In genomic region chr11:115595209-115595608, GRCm38 (mm10) we compare ENCODE assay signal across 26 mouse cellular contexts. TPM values are rescaled to one million over a fixed set of nuclear protein-coding genes. Genes with fewer than 3 reads are reported as not detected.
DNase-seq lines count a peak whose midpoint lies in the region; ATAC-seq and TF ChIP-seq lines count a peak whose summit lies in the region.
"Had no signal": no experiment of that assay in that cellular context is flagged by ENCODE, and none has a peak within 500 bp of the region (broad histone marks: within the 10 kb centered on the region; RNA-seq: fewer than 3 reads in every experiment).

No protein-coding gene starts in this region.

- no peaks in the 10 kb centered on the region for H3K9me3 ChIP-seq in kidney, postnatal 0 days (replicated peaks; ENCODE audit: low read length)
- H3K9me3 ChIP-seq in kidney, embryonic 15.5 days (replicated peaks), result no peaks in the 10 kb centered on the region
- H3K9me3 ChIP-seq in stomach, postnatal 0 days (ENCODE audit: control insufficient read depth, low read length), result no peaks in the 10 kb centered on the region
- H3K9me3 ChIP-seq: forebrain, embryonic 13.5 days; heart, embryonic 12.5 days; hindbrain, embryonic 15.5 days; liver, embryonic 13.5 days had no signal

- TF ChIP-seq EP300 in stomach, postnatal 0 days (optimal IDR thresholded peaks at IDR 0.05), result no peak

- 94% methylated on average over 3 of the region's 3 CpGs for whole genome bisulfite sequencing in kidney, postnatal 0 days
- 93% methylated on average over 3 of the region's 3 CpGs for WGBS in kidney, embryonic 15.5 days
- 95% methylated on average over 3 of the region's 3 CpGs for WGBS in stomach, postnatal 0 days

- no peak overlapping the region for H3K9ac ChIP-seq in kidney, postnatal 0 days (ENCODE audit: low read depth, low read length)
- H3K9ac ChIP-seq in kidney, embryonic 15.5 days, result no peak overlapping the region
- no peak overlapping the region for H3K9ac ChIP-seq in stomach, postnatal 0 days (ENCODE audit: low read length)
- H3K9ac ChIP-seq: forebrain, embryonic 13.5 days; heart, embryonic 12.5 days; hindbrain, embryonic 15.5 days; liver, embryonic 13.5 days had no signal

- ATAC-seq in kidney, postnatal 0 days (replicated peaks; ENCODE audit: low FRiP score, low read depth), result no peak
- no peak for ATAC-seq in kidney, embryonic 15.5 days (replicated peaks; ENCODE audit: low FRiP score)
- no peak for ATAC-seq in stomach, postnatal 0 days (ENCODE audit: low FRiP score, low TSS enrichment)
- ATAC-seq: forebrain, embryonic 13.5 days; inflammation-experienced regulatory T-cells, adult 6 months; Patski had no signal

- no peak for DNase-seq in kidney, postnatal 0 days (ENCODE audit: low spot score)
- DNase-seq in retina, embryonic 14.5 days (ENCODE audit: low spot score), result peak; percentile 36
- no peak for DNase-seq in retina, postnatal 1 day
- DNase-seq in ES-CJ7 (ENCODE audit: low read depth, low spot score), result peak; percentile 45
- DNase-seq in stomach, postnatal 0 days (ENCODE audit: low spot score), result no peak
- no peak for DNase-seq in right cerebral cortex, postnatal 4 days
- no peak for DNase-seq in adipocyte (ENCODE audit: low spot score)
- DNase-seq: adrenal gland, adult 8-10 months; cerebellum, adult 8-10 months; cerebellum, postnatal 36 days; gastrocnemius, postnatal 36 days; heart, adult 18-20 months; kidney, adult 2 months; kidney, postnatal 10 days; left cerebral cortex, postnatal 4 days; liver, embryonic 13.5 days; lung, adult 2 months; lung, postnatal 10 days; midbrain, embryonic 14.5 days had no signal

- H3K36me3 ChIP-seq in kidney, postnatal 0 days (ENCODE audit: insufficient read depth, low read length), result peaks cover 45% of the 10 kb centered on the region
- peaks cover 89% of the 10 kb centered on the region for H3K36me3 ChIP-seq in kidney, embryonic 15.5 days
- peaks cover 27% of the 10 kb centered on the region for H3K36me3 ChIP-seq in stomach, postnatal 0 days (ENCODE audit: control insufficient read depth, insufficient read depth, low read length)

- TF ChIP-seq CTCF in kidney, postnatal 0 days (IDR thresholded peaks at IDR 0.05; ENCODE audit: low read depth), result peak; percentile 31; the same call in 1 of the 2 replicates
- TF ChIP-seq CTCF in stomach, postnatal 0 days (IDR thresholded peaks at IDR 0.05; ENCODE audit: low read depth), result peak; percentile 29; the same call in 1 of the 2 replicates

- H3K4me3 ChIP-seq in kidney, postnatal 0 days (replicated peaks; ENCODE audit: low read depth, low read length), result no peak overlapping the region
- no peak overlapping the region for H3K4me3 ChIP-seq in kidney, embryonic 15.5 days (replicated peaks)
- no peak overlapping the region for H3K4me3 ChIP-seq in stomach, postnatal 0 days (ENCODE audit: low read depth, low read length)
- H3K4me3 ChIP-seq: forebrain, embryonic 13.5 days; heart, embryonic 12.5 days; hindbrain, embryonic 15.5 days; liver, embryonic 13.5 days had no signal

- H3K27me3 ChIP-seq in kidney, postnatal 0 days (ENCODE audit: insufficient read depth, low read length), result no peaks in the 10 kb centered on the region
- H3K27me3 ChIP-seq in kidney, embryonic 15.5 days, result no peaks in the 10 kb centered on the region
- H3K27me3 ChIP-seq in stomach, postnatal 0 days (ENCODE audit: control insufficient read depth, insufficient read depth, low read length), result no peaks in the 10 kb centered on the region
- H3K27me3 ChIP-seq: forebrain, embryonic 13.5 days; heart, embryonic 12.5 days; hindbrain, embryonic 15.5 days; liver, embryonic 13.5 days; Patski had no signal

- no peak overlapping the region for H3K4me2 ChIP-seq in kidney, postnatal 0 days (ENCODE audit: low read length)
- H3K4me2 ChIP-seq in kidney, embryonic 15.5 days, result no peak overlapping the region
- no peak overlapping the region for H3K4me2 ChIP-seq in stomach, postnatal 0 days (replicated peaks; ENCODE audit: low read depth)
- H3K4me2 ChIP-seq: forebrain, embryonic 13.5 days; heart, embryonic 12.5 days; hindbrain, embryonic 15.5 days; liver, embryonic 13.5 days had no signal

- no peak overlapping the region for H3K27ac ChIP-seq in kidney, postnatal 0 days
- H3K27ac ChIP-seq in kidney, embryonic 15.5 days, result no peak overlapping the region
- H3K27ac ChIP-seq in stomach, postnatal 0 days (replicated peaks), result no peak overlapping the region
- H3K27ac ChIP-seq: forebrain, embryonic 13.5 days; hindbrain, embryonic 15.5 days; liver, embryonic 13.5 days; macrophage had no signal

- H3K4me1 ChIP-seq in kidney, postnatal 0 days (replicated peaks; ENCODE audit: insufficient read depth, low read length), result no peaks in the 10 kb centered on the region
- peaks cover 4% of the 10 kb centered on the region; the same call in 1 of the 2 replicates for H3K4me1 ChIP-seq in kidney, embryonic 15.5 days
- no peaks in the 10 kb centered on the region for H3K4me1 ChIP-seq in stomach, postnatal 0 days (replicated peaks; ENCODE audit: control insufficient read depth, insufficient read depth)
- H3K4me1 ChIP-seq: forebrain, embryonic 13.5 days; hindbrain, embryonic 15.5 days had no signal

RNA-seq across cellular contexts. Expression of gene Mrps7, which starts 8.5 kb away (rescaled TPM):
- polyA plus RNA-seq in kidney, postnatal 0 days (2015; fragmentation: Nextera tagmentation; extraction: Ambion mirVana), result 92.9 and 93.7 TPM in 2 replicates
- 102 and 103 TPM in 2 replicates for polyA plus RNA-seq in kidney, embryonic 15.5 days (2015; fragmentation: Nextera tagmentation; extraction: Ambion mirVana)
- 52.6 and 58.4 TPM in 2 replicates for polyA plus RNA-seq in stomach, postnatal 0 days (2015; fragmentation: Nextera tagmentation; extraction: Ambion mirVana)

RNA-seq across cellular contexts. Expression of gene Gga3, which starts 8.6 kb away (rescaled TPM):
- 10.8 and 11.1 TPM in 2 replicates for polyA plus RNA-seq in kidney, postnatal 0 days (2015; fragmentation: Nextera tagmentation; extraction: Ambion mirVana)
- polyA plus RNA-seq in kidney, embryonic 15.5 days (2015; fragmentation: Nextera tagmentation; extraction: Ambion mirVana), result 18.5 and 20.7 TPM in 2 replicates
- 5.2 TPM in 2 replicates for polyA plus RNA-seq in stomach, postnatal 0 days (2015; fragmentation: Nextera tagmentation; extraction: Ambion mirVana)

RNA-seq across cellular contexts. Expression of gene Mif4gd, which starts 17.6 kb away (rescaled TPM):
- polyA plus RNA-seq in kidney, postnatal 0 days (2015; fragmentation: Nextera tagmentation; extraction: Ambion mirVana), result 57.3 and 61.6 TPM in 2 replicates
- polyA plus RNA-seq in kidney, embryonic 15.5 days (2015; fragmentation: Nextera tagmentation; extraction: Ambion mirVana), result 35.8 and 37.6 TPM in 2 replicates
- polyA plus RNA-seq in stomach, postnatal 0 days (2015; fragmentation: Nextera tagmentation; extraction: Ambion mirVana), result 48.9 and 52.3 TPM in 2 replicates

RNA-seq across cellular contexts. Expression of gene Nup85, which starts 31.0 kb away (rescaled TPM):
- 74.6 and 94.9 TPM in 2 replicates for polyA plus RNA-seq in kidney, postnatal 0 days (2015; fragmentation: Nextera tagmentation; extraction: Ambion mirVana)
- polyA plus RNA-seq in kidney, embryonic 15.5 days (2015; fragmentation: Nextera tagmentation; extraction: Ambion mirVana), result 174 and 190 TPM in 2 replicates
- 44.6 and 47.2 TPM in 2 replicates for polyA plus RNA-seq in stomach, postnatal 0 days (2015; fragmentation: Nextera tagmentation; extraction: Ambion mirVana)

RNA-seq across cellular contexts. Expression of gene Slc25a19, which starts 32.9 kb away (rescaled TPM):
- 49.7 and 57.9 TPM in 2 replicates for polyA plus RNA-seq in kidney, postnatal 0 days (2015; fragmentation: Nextera tagmentation; extraction: Ambion mirVana)
- polyA plus RNA-seq in kidney, embryonic 15.5 days (2015; fragmentation: Nextera tagmentation; extraction: Ambion mirVana), result 45.8 and 48.3 TPM in 2 replicates
- 12.5 and 14.0 TPM in 2 replicates for polyA plus RNA-seq in stomach, postnatal 0 days (2015; fragmentation: Nextera tagmentation; extraction: Ambion mirVana)

Comparison
In these comparisons a context has a peak if more than half of its experiments do, and no peak if none do; other contexts are left out.
1. DNase-seq: peak in retina, embryonic 14.5 days (single experiment) and ES-CJ7 (single experiment); none in kidney, postnatal 0 days (single experiment), retina, postnatal 1 day (single experiment), stomach, postnatal 0 days (single experiment), right cerebral cortex, postnatal 4 days (single experiment) and adipocyte (single experiment).